Mouse (Mus musculus) brain, embryonic 14.5 days (tissue): ENCODE results near the gene D930048N14Rik. TPM values are rescaled to one million over a fixed set of nuclear protein-coding genes. Genes with fewer than 3 reads are reported as not detected.
A peak's percentile ranks its signal among the peaks of the same experiment; 100 is the strongest.

Experiments used
- DNase-seq: peaks from one replicate; pipeline ENCODE4 v3.0.0-alpha.2; 2011; ENCODE audit warnings: low read depth
- CTCF ChIP-seq: fragments of 200-500 bp; IDR thresholded peaks from 2 replicates; pipeline ENCODE4 v1.5.1; 2012; ENCODE audit warnings: inconsistent platforms, mild to moderate bottlenecking, moderate library complexity, borderline replicate concordance; ENCODE audit not compliant: insufficient read depth, insufficient read length; ENCODE audit errors: extremely low read depth
- POLR2A ChIP-seq: fragments of 200-500 bp; IDR thresholded peaks from 2 replicates; pipeline ENCODE4 v1.6.1; 2012; ENCODE audit warnings: mild to moderate bottlenecking, inconsistent platforms, borderline replicate concordance; ENCODE audit not compliant: poor library complexity, insufficient read depth, insufficient read length, severe bottlenecking; ENCODE audit errors: extremely low read depth
- polyA plus RNA-seq: library from polyadenylated mRNA; depleted of rRNA; stranded (reverse); fragments of >200 nt; gene quantifications from 2 replicates; pipeline ENCODE4 v1.2.3, GENCODE M21; 2012

The D930048N14Rik gene
- polyA plus RNA-seq, 1 experiment: 2.1 TPM

DNA sequence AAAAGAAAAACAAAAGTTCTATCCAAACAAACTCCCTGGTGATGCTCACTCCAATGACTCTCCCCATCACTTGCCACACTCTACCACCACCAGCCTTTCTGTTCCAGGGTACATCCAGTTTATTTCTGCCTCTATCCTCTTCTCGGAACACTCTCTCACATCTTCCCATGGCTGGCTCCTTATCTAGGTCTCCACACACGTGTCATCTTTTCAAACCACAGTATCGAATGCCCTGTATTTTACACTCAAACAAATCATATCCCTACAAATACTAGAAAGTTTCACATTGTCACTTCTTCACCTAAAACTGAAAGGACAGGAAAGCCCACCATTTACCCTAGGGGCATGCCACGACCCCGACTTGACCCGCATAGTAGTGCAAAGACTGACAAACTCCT lies 15.6 kb upstream of the D930048N14Rik start:
- TF ChIP-seq CTCF: no peak
- no peak for TF ChIP-seq POLR2A
- no peak for DNase-seq

DNA sequence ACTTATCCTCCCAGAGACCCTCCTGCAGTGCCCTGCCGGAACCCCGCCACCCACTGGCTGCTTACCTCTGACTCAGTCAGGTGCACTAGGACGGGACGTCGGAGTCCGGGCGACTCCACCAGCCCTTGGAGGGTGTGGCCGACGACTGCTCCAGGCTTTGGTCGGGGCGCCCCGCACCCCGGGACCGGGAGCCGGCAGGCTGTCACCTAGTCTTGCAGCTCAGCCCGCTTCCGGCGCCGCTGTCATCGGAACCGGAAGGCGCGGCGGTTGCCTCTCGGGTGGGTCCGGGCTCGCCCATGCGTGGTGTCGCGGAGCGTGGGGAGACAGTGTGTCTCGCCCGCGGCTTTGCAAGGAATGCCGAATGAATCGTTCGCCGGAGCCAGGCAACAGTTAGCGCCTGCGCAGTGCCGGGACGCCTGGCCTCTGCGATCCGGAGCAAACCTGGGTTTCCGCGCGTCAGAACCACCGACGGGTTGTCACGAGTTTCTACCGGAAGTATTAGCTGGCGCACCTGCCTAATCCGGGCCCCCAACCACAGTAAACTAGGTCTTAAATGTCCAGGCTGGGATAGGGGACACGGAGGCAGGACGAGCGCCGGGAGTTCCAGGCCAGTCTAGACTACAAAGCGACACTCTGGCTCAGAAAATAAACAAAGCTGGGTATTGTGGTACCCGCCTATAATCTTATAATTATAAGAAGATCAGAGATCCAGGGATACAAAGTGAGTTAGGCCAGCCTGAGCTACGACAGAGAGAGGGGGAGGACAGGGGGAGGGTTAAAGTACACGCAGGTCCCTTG lies 15.0 kb upstream of the D930048N14Rik start, which contains the start of gene Rmnd5b:
TSS of gene Rmnd5b (minus strand) at position 372 of the 798 bp plus-strand sequence.
- no peak for TF ChIP-seq CTCF
- TF ChIP-seq POLR2A: peak; percentile 37; the same call in 1 of the 2 replicates
- peak; percentile 96 for DNase-seq

GRCm38 (mm10) chr11:51636323-51636684 lies 14.4 kb upstream of the D930048N14Rik start:
- DNase-seq: peak; percentile 88
- TF ChIP-seq POLR2A (no peak), CTCF (peak; percentile 68)

DNA sequence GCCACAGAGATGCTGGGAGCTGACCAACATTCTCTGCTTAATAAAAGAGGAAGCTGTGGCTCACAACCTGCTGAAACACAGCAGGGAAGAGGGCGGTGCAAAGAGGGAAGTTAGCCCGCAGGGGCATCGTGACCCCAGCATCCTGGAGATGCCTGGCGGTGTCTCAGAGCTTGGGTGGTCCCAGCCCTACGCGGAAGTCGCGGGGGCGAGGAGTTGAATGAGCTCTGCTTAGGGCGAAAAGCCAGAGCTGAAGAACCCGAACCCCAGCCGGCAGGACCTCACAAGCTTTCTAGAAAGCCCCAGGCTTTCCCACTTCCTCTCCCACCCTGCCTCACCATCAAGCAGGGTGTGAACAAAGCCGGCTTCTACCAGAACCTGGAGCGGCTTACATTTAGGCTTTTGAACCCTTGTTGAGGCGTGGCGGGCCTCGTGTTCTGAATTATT lies 12.8 kb upstream of the D930048N14Rik start:
- peak; percentile 26 for DNase-seq
- no peak for TF ChIP-seq CTCF
- no peak for TF ChIP-seq POLR2A

DNA sequence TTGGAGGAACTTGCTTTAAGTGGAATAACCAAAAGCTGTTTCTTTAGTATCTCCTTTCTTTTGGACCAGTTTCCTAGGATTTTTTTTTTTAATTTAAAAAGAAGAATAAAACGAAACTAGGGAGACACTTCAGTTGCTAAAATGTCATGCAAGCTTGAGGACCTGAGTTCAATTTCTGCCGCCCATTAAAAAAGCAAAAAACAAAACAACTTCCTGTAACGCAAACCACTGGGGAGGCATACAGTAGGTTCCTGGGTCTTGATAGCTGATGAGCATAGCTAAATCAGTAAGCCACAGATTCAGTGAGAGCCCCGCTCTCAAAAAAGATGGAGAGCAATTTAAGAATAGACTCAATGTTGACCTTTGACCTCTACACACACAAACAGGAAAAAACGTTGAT lies 12.3 kb upstream of the D930048N14Rik start:
- TF ChIP-seq POLR2A: no peak
- no peak for TF ChIP-seq CTCF
- DNase-seq: no peak

DNA sequence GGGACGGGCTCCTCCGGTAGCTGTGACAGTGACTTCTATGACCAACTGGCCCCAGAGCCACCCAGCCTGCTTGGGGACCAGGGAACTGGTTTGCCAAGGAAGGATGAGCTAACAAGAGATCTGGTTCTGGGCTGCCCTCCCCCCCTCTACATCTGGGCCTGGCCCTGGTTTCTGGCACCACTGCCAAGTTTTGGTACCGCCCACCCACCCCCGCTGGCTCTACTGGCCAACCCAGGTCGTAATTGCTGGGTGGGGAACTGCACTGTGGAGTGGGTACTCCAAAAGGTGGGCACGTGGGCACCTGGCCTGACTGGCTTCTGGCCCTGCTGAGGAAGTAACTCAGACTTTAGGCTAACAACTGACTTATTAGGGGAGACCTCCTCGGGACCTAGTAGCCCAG lies 10.0 kb upstream of the D930048N14Rik start:
- DNase-seq: no peak
- TF ChIP-seq POLR2A (no peak), CTCF (no peak)

- TF ChIP-seq CTCF (no peak), POLR2A (no peak)
- DNase-seq: no peak
Measured at GRCm38 (mm10) chr11:51643202-51643601, 7.6 kb upstream of the D930048N14Rik start.

DNA sequence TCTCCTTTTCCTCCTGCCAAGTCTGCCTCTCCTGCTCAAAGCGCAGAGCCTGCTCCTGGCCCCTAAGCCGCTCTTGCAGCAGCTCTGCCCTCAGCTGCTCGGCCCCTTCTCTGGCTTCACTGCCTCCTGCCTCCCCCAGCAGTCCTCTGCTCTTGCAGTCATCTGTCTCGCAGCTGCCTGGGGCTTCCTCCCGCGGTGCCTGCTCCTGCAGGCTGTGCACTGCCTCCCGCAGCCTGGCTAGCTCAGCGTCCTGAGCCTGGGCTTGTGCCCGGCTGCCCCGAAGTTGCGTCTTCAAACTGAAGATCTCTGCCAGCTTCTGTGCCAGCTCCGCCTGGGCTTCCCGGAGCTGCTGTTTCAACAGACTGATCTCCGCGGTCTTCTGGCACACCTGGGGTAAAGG lies 7.0 kb upstream of the D930048N14Rik start:
- TF ChIP-seq POLR2A: no peak
- TF ChIP-seq CTCF: no peak
- no peak for DNase-seq

DNA sequence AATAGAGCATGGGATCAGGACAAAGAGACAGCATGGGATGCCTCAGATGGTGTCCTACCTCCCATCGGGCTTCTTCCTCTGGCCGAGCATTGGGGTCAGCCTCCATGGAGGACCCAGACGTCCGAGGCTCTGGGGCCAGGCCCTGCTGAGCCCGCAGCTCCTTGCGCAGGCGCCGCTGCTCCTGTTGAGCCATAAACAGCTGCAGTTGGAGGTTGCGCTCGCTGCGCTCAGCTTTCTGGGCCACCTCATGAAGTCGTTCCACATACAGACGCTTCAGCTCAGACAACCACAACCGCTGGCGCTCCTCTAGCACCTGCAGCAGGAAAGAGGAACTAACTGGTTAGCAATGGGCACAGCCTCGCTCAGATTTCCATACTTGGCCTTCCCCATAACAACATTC lies 6.5 kb upstream of the D930048N14Rik start:
- TF ChIP-seq CTCF: no peak
- TF ChIP-seq POLR2A: no peak
- no peak for DNase-seq

GRCm38 (mm10) chr11:51645293-51645692 lies 5.5 kb upstream of the D930048N14Rik start:
- no peak for TF ChIP-seq POLR2A
- TF ChIP-seq CTCF: no peak

DNA sequence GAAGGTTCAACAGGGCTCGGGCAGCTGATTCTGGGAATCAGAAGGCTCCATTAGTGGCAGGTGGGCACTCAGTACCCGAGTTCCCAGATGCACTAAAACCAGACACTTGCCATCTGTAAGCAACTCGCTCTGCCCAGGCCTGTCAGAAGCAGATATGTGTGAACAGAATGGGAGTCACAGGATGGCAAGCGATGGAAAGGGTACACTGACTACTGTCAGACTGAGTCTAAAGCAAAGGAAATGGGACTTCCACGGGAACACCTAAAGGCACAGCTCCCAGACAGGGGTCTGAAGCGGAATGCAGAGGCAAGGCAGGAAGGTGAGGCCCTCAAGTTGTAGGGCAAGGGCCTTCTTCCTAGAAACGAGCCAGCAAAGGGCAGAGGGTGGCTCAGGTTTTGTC lies 4.5 kb upstream of the D930048N14Rik start:
- no peak for TF ChIP-seq POLR2A
- TF ChIP-seq CTCF: no peak
- DNase-seq: no peak

More at GRCm38 (mm10) chr11:51645293-51645692, 5.5 kb upstream of the D930048N14Rik start:
- DNase-seq: no peak
